Mouse (Mus musculus): Measurements from ENCODE around the gene Slco1c1. TPM values are rescaled to one million over a fixed set of nuclear protein-coding genes. Genes with fewer than 3 reads are reported as not detected.
"Not testable (repeated sequence)": the region's sequence is repeated elsewhere in the genome, so short reads cannot be mapped to it uniquely, and the experiment has no call there.

Slco1c1 gene
- polyA plus RNA-seq, 1 experiment from 2014 or later, result 0.07 TPM

- no peak overlapping the region for H3K9ac ChIP-seq (ENCODE audit: low read length)
- WGBS, result 87% methylated on average over 10 of the region's 10 CpGs
- no peaks in the 10 kb centered on the region for H3K36me3 ChIP-seq (ENCODE audit: control insufficient read depth, insufficient read depth, low read length)
- H3K4me2 ChIP-seq (ENCODE audit: low read depth, severe bottlenecking), result no peak overlapping the region
- no peaks in the 10 kb centered on the region for H3K9me3 ChIP-seq (ENCODE audit: control insufficient read depth, low read length)
- H3K27me3 ChIP-seq (ENCODE audit: control insufficient read depth, insufficient read depth, low read length), result no peaks in the 10 kb centered on the region
- DNase-seq (ENCODE audit: low spot score) (no peak), ATAC-seq (ENCODE audit: insufficient number of reproducible peaks, low FRiP score, low TSS enrichment, low read depth) (no peak)
- no peak overlapping the region for H3K4me3 ChIP-seq (ENCODE audit: low read depth, low read length)
- no peaks in the 10 kb centered on the region for H3K4me1 ChIP-seq (ENCODE audit: control insufficient read depth, insufficient read depth, low read length)
- H3K27ac ChIP-seq (replicated peaks; ENCODE audit: low read depth, low read length), result no peak overlapping the region
Observed at GRCm38 (mm10) chr6:141567852-141568558, 43.8 kb downstream of the Slco1c1 start.

- no peaks in the 10 kb centered on the region for H3K36me3 ChIP-seq (ENCODE audit: control insufficient read depth, insufficient read depth, low read length)
- H3K9me3 ChIP-seq (ENCODE audit: control insufficient read depth, low read length), result no peaks in the 10 kb centered on the region
- H3K4me2 ChIP-seq (ENCODE audit: low read depth, severe bottlenecking), result no peak overlapping the region
- WGBS, result 89% methylated on average over 3 of the region's 3 CpGs
- DNase-seq (ENCODE audit: low spot score) (no peak), ATAC-seq (ENCODE audit: insufficient number of reproducible peaks, low FRiP score, low TSS enrichment, low read depth) (no peak)
- H3K4me1 ChIP-seq (ENCODE audit: control insufficient read depth, insufficient read depth, low read length), result no peaks in the 10 kb centered on the region
- no peaks in the 10 kb centered on the region for H3K27me3 ChIP-seq (ENCODE audit: control insufficient read depth, insufficient read depth, low read length)
- no peak overlapping the region for H3K9ac ChIP-seq (ENCODE audit: low read length)
- H3K27ac ChIP-seq (replicated peaks; ENCODE audit: low read depth, low read length), result no peak overlapping the region
- H3K4me3 ChIP-seq (ENCODE audit: low read depth, low read length), result no peak overlapping the region
Observed at GRCm38 (mm10) chr6:141568559-141568946, 44.4 kb downstream of the Slco1c1 start.

DNA sequence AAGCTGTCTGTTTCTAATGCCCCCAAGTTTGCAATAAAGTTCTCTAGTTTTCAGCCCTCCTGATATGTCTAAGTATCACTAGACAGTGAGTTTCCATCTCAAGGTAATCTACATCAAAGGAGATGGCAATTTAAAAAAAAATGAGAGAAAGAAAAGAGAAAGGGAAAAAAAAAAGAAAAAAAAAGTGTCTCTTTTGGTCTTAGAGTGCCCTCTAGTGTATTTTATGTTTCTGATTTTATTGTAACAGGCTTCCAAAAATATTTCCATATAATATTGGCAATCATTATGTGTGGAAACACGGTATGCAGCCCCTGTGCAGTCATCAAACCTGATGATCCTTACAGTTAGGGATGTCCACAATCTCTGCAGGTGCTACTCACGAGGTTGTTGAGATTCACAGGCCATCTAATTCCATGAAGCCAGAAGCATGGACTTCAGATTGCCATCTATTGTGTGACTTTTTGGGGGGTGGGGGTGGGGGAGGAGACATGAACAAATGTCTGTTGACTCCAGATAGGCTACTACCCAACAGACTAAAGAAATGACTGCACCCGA, 52.6 kb downstream of the Slco1c1 start:
- no peak overlapping the region for H3K4me2 ChIP-seq (ENCODE audit: low read depth, severe bottlenecking)
- H3K9me3 ChIP-seq (ENCODE audit: control insufficient read depth, low read length), result no peaks in the 10 kb centered on the region
- no peak overlapping the region for H3K9ac ChIP-seq (ENCODE audit: low read length)
- H3K27me3 ChIP-seq (ENCODE audit: control insufficient read depth, insufficient read depth, low read length), result no peaks in the 10 kb centered on the region
- no peaks in the 10 kb centered on the region for H3K4me1 ChIP-seq (ENCODE audit: control insufficient read depth, insufficient read depth, low read length)
- no peaks in the 10 kb centered on the region for H3K36me3 ChIP-seq (ENCODE audit: control insufficient read depth, insufficient read depth, low read length)
- H3K4me3 ChIP-seq (ENCODE audit: low read depth, low read length), result no peak overlapping the region
- H3K27ac ChIP-seq (replicated peaks; ENCODE audit: low read depth, low read length), result no peak overlapping the region
- WGBS, result 60% methylated on average over 3 of the region's 3 CpGs
- ATAC-seq (ENCODE audit: insufficient number of reproducible peaks, low FRiP score, low TSS enrichment, low read depth) (no peak), DNase-seq (ENCODE audit: low spot score) (no peak)

GRCm38 (mm10) chr6:141584791-141585403, 60.7 kb downstream of the Slco1c1 start:
- H3K9ac ChIP-seq (ENCODE audit: low read length), result no peak overlapping the region
- peak; percentile 86 for ATAC-seq (ENCODE audit: insufficient number of reproducible peaks, low FRiP score, low TSS enrichment, low read depth)
- H3K9me3 ChIP-seq (ENCODE audit: control insufficient read depth, low read length), result no peaks in the 10 kb centered on the region
- no peak overlapping the region for H3K4me2 ChIP-seq (ENCODE audit: low read depth, severe bottlenecking)
- no peaks in the 10 kb centered on the region for H3K27me3 ChIP-seq (ENCODE audit: control insufficient read depth, insufficient read depth, low read length)
- DNase-seq (ENCODE audit: low spot score), result peak; percentile 23
- H3K4me3 ChIP-seq (ENCODE audit: low read depth, low read length), result no peak overlapping the region
- no peaks in the 10 kb centered on the region for H3K36me3 ChIP-seq (ENCODE audit: control insufficient read depth, insufficient read depth, low read length)
- WGBS, result 21% methylated on average over 1 of the region's 1 CpGs
- no peaks in the 10 kb centered on the region for H3K4me1 ChIP-seq (ENCODE audit: control insufficient read depth, insufficient read depth, low read length)
- no peak overlapping the region for H3K27ac ChIP-seq (replicated peaks; ENCODE audit: low read depth, low read length)

- Histone ChIP-seq H3K4me1 (ENCODE audit: control insufficient read depth, insufficient read depth, low read length) (no peaks in the 10 kb centered on the region), H3K4me2 (ENCODE audit: low read depth, severe bottlenecking) (no peak overlapping the region), H3K9me3 (ENCODE audit: control insufficient read depth, low read length) (no peaks in the 10 kb centered on the region), H3K36me3 (ENCODE audit: control insufficient read depth, insufficient read depth, low read length) (no peaks in the 10 kb centered on the region), H3K4me3 (ENCODE audit: low read depth, low read length) (no peak overlapping the region), H3K27me3 (ENCODE audit: control insufficient read depth, insufficient read depth, low read length) (no peaks in the 10 kb centered on the region), H3K27ac (replicated peaks; ENCODE audit: low read depth, low read length) (no peak overlapping the region), H3K9ac (ENCODE audit: low read length) (no peak overlapping the region)
- 0 out of 2 replicates have a peak, but pooled peaks have one; percentile 63 for ATAC-seq (ENCODE audit: insufficient number of reproducible peaks, low FRiP score, low TSS enrichment, low read depth)
- DNase-seq (ENCODE audit: low spot score), result no peak
- WGBS, result 8% methylated on average over 1 of the region's 1 CpGs
Observed at GRCm38 (mm10) chr6:141590002-141590401, 65.8 kb downstream of the Slco1c1 start.

DNA sequence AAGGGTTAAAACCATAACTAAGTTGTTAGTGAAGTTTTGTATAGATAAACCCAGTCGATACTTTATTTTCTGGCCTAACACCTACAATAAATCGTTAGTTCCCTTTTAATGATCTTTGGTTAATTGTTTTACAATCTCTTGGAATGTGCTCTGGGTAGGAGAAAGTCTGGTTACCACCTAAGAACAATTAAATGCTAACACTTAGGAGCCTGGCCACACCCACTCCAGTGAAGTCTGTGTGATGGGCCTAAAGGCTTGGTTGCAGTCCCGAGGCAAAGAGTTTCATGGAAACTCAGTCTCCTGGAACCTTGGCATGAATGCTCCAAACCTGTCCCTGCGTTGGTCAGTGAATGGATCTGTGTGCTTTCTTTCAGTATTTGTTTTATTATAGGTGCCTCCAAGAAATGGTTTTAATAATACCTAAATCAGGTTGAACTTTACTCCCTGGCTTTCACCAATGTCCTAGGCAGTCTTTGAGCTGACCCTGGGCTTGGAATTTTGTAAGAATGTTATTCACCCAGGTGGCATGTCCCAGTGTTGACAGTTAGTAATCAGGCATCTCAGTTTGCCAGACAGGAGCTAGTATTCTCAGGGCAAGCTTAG, 66.5 kb downstream of the Slco1c1 start:
- ATAC-seq (ENCODE audit: insufficient number of reproducible peaks, low FRiP score, low TSS enrichment, low read depth), result peak; percentile 72; the same call in 1 of the 2 replicates
- 7% methylated on average over 4 of the region's 4 CpGs for WGBS
- H3K36me3 ChIP-seq (ENCODE audit: control insufficient read depth, insufficient read depth, low read length); H3K9me3 ChIP-seq (ENCODE audit: control insufficient read depth, low read length); H3K4me3 ChIP-seq (ENCODE audit: low read depth, low read length); H3K9ac ChIP-seq (ENCODE audit: low read length); H3K27me3 ChIP-seq (ENCODE audit: control insufficient read depth, insufficient read depth, low read length); DNase-seq (ENCODE audit: low spot score); H3K4me2 ChIP-seq (ENCODE audit: low read depth, severe bottlenecking); H3K4me1 ChIP-seq (ENCODE audit: control insufficient read depth, insufficient read depth, low read length); H3K27ac ChIP-seq (replicated peaks; ENCODE audit: low read depth, low read length): not testable (repeated sequence)

GRCm38 (mm10) chr6:141596081-141596480, 71.9 kb downstream of the Slco1c1 start:
- H3K9ac ChIP-seq (ENCODE audit: low read length), result no peak overlapping the region
- ATAC-seq (ENCODE audit: insufficient number of reproducible peaks, low FRiP score, low TSS enrichment, low read depth), result no peak
- 95% methylated on average over 2 of the region's 2 CpGs for WGBS
- H3K4me2 ChIP-seq (ENCODE audit: low read depth, severe bottlenecking), result no peak overlapping the region
- DNase-seq (ENCODE audit: low spot score), result no peak
- peaks cover 3% of the 10 kb centered on the region; the same call in 1 of the 2 replicates for H3K9me3 ChIP-seq (ENCODE audit: control insufficient read depth, low read length)
- no peak overlapping the region for H3K4me3 ChIP-seq (ENCODE audit: low read depth, low read length)
- H3K27me3 ChIP-seq (ENCODE audit: control insufficient read depth, insufficient read depth, low read length), result no peaks in the 10 kb centered on the region
- no peak overlapping the region for H3K27ac ChIP-seq (replicated peaks; ENCODE audit: low read depth, low read length)
- no peaks in the 10 kb centered on the region for H3K36me3 ChIP-seq (ENCODE audit: control insufficient read depth, insufficient read depth, low read length)
- H3K4me1 ChIP-seq (ENCODE audit: control insufficient read depth, insufficient read depth, low read length), result no peaks in the 10 kb centered on the region

DNA sequence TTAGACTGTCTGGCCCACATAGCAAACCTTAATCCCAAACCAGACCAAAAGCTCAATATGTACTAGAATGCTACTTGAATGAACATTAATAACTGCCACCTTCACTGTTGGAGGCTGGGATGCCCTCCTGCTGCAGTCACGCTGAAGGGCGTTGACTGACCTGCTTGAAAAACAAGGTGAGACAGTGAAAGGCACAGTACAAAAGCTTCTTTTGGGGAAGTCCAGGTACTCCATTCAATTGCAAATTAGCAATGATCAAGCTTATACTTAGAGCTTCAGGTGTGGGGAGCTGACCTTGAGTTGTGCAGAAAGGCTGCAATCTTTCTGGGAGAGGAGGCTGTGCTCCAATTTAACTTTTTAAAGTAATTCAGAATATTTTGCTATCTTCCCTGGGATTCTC, 72.9 kb downstream of the Slco1c1 start:
- Histone ChIP-seq H3K27ac (replicated peaks; ENCODE audit: low read depth, low read length) (no peak overlapping the region), H3K36me3 (ENCODE audit: control insufficient read depth, insufficient read depth, low read length) (no peaks in the 10 kb centered on the region), H3K9me3 (ENCODE audit: control insufficient read depth, low read length) (peaks cover 3% of the 10 kb centered on the region; the same call in 1 of the 2 replicates), H3K4me3 (ENCODE audit: low read depth, low read length) (no peak overlapping the region), H3K4me2 (ENCODE audit: low read depth, severe bottlenecking) (no peak overlapping the region), H3K27me3 (ENCODE audit: control insufficient read depth, insufficient read depth, low read length) (no peaks in the 10 kb centered on the region), H3K9ac (ENCODE audit: low read length) (no peak overlapping the region), H3K4me1 (ENCODE audit: control insufficient read depth, insufficient read depth, low read length) (no peaks in the 10 kb centered on the region)
- 89% methylated on average over 2 of the region's 2 CpGs for WGBS
- DNase-seq (ENCODE audit: low spot score), result no peak
- ATAC-seq (ENCODE audit: insufficient number of reproducible peaks, low FRiP score, low TSS enrichment, low read depth), result no peak
